Mouse (Mus musculus): ENCODE measurements at regions not wholly inside any gene's neighbourhood (a gene's known extent, or its start where the extent isn't known, plus 50 kb on each side); places are given as distances from the start of the nearest gene placed in this dataset.

DNA sequence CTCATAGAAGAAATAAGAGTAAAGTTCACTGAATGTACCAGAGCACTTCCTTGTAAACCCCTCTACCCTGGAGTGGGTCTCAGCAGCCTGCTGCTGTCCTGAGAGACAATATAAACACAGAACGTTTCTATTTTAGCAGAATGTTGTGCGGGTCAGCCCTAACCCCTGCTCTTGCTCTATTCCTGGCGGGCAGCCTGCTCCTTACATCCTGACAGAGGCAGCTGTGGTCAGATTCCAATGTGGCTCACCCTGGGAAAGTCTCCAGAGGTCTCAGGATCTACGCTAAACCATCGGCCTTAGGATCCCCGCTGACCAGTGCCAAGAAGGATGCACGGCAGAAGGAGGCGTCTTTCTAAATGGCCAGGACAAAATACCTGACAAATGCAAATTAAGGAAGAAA, 84.8 kb upstream of the Mgmt start:
- TF ChIP-seq CTCF (IDR thresholded peaks at IDR 0.05; ENCODE audit: borderline replicate concordance, insufficient read depth, low read length) (no peak), POLR2A (IDR thresholded peaks at IDR 0.05; ENCODE audit: low read depth, low read length) (no peak)

All from embryonic fibroblast, embryonic 13.5 days (primary cell).